Mouse (Mus musculus) NIH3T3 (cell line): ENCODE measurements at regions not wholly inside any gene's neighbourhood (a gene's known extent, or its start where the extent isn't known, plus 50 kb on each side); places are given as distances from the start of the nearest gene placed in this dataset.

Source experiments
- DNase-seq: peaks from one replicate; pipeline ENCODE4 v3.0.0-alpha.2; 2012; ENCODE audit warnings: low read depth

DNA sequence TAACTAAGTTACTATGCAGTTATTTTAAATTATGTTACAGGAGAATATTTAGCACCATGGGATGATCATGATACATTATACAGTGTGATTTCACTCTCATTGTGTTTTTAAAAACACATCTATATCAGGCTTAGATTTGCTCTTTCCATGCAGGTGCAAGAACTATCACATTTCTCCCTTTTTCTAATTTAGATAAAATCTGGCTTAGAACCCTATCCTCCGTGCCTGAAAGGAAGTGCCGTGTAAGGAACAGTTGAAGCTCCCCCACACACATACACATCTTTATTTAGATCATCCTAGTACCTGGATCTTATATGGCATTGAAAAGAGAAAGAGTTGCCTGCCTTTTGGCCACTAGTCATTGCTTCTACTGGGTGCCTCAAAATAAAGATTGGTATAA lies 925.0 kb upstream of the Gm7489 start:
- no peak for DNase-seq

DNA sequence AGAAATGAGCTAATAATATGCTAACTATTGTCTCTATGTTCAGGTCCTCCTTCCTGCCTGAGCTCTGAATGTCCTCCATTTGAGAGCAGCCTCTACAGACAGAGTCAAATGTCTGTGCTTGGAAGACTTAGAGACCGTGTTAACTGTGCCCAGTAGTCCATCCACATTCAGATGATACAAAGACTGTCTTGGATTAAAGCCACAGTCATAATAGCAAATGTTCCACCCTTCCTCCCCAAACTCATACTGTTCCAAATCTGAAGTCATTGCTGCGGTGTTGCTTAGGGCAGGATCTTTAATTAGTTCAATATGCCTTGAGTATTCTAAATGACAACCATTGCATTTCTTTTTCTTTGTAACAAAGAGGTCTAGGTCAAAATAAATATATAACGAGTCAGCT lies 923.2 kb upstream of the Gm7489 start:
- DNase-seq, result peak; percentile 6

DNA sequence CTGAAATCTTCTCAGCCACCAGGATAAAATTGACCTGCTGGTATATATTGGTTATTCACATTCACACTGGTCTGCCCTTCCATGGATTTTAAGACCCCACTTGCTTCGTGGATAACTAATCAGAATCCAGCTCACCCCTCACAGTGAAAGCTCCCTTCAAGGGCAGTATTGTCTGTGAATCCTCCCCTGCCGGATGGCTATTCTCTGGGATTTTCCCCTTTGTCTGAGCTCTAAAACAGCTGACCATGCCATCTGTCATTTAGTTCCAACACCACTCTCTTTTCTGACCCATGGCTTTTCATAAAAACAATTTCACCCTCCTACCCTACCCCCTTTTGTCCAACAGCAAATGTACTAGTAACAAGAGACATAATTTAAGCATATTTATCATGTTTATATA lies 920.8 kb upstream of the Gm7489 start:
- no peak for DNase-seq

DNA sequence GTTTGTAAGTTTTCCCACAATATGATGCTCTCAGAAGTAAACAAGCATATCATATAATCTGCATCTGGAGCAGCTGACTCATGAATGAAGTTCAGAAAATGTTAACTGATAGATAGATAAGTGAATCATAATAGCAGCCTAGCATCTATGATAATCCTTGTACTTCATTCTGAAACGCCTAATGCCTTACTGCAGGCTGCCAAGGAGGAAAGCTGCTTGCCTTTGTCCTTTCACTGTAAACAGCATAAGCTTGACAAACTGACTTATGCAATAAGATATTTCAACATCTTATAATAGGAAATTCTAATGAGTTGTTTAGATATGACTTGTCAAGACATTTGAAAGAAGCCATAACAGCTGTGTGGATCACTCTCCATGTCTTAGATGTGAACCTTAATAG lies 920.3 kb upstream of the Gm7489 start:
- DNase-seq, result no peak

DNA sequence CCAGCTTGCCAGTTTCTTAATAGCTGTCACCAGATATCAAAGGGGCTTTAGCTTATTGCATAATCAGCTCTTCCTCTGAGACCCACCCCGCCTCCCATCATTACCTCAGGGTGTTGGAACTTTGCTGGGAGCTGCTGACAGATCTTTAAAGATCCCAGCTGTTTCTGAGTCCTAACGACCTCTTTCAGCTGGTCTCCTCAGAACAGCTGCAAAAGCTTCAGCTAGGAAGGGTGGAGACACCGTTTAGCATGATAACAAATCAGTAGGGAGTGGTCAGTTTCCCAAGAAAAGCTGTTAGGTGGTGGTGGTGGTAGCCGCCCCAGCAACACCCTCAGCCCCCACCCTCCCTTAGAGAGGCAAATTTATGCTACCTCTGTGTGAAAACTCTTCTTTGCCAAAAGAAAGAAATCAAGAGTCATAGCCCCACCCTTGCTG lies 916.9 kb upstream of the Gm7489 start:
- DNase-seq, result peak; percentile 24

DNA sequence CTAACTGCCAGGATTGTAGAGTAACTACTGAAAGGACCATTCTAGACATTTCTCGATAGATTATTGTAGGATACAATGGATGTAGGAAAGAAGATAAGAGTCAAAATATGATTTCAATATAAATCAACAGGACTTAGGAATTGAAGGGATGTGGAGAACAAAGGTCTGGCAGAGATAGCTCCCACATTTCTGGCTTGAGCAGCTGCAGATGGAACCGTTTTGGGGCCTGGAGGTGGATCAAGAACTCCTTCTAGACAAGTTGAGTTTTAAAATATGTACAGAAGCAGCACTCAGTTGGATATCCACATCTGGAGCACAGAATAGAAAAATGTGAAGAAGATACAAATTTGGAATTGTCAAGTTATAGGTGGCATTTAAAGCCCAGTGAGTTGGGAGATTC lies 901.9 kb upstream of the Gm7489 start:
- DNase-seq, result no peak

DNA sequence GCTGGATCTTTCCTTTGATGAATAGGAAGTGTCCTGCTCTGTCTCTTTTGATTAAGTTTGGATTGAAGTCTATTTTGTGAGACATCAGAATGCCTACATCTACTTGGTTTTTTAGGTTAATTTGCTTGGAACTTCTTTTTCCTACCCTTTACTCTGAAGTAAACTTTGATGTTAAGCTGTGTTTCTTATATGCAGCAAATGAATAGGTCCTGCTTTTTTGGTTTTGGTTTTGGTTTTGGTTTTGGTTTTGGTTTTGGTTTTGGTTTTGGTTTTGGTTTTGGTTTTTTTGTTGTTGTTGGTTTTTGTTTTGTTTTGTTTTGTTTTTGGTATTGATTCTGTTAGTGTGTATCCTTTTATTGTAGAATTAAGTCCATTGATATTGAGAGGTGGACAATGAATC lies 894.1 kb upstream of the Gm7489 start:
- no peak for DNase-seq

DNA sequence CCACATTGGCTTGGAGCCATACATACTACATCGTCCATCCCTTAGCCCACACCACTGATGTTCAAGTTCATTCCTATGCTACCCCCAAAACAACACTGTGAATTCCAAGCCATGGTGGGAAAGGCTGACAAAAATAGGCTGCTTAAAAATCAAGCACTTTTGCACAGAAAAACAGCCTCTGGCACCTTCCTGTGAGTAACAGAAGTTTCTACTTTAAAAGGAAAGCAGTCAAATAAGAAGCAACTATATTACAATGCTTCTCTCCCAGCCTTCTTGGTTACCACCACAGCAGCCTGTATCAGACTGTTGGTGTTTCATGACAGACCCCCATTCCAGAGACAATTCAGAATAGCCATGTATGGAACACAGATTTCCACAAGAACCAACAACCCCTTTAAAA lies 890.4 kb upstream of the Gm7489 start:
- DNase-seq, result no peak

DNA sequence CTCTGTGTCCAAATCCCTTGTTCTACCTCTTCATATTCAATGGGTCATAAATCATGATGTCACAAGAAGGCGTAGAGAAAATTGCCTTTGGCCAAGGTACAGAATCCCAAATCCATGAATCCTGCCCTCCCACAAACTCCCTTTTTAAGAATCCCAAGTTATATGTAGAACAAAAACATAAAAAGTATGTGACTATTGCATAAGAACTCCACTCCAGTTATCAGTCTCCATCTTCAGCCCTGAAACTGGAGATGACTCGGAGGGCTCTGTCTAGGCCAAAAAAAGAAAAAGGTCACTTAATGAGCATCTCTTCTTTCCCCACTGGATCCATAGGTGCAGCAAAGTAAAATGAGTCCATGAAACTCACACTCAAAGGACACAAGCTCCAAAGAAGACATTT lies 885.5 kb upstream of the Gm7489 start:
- peak; percentile 48 for DNase-seq

DNA sequence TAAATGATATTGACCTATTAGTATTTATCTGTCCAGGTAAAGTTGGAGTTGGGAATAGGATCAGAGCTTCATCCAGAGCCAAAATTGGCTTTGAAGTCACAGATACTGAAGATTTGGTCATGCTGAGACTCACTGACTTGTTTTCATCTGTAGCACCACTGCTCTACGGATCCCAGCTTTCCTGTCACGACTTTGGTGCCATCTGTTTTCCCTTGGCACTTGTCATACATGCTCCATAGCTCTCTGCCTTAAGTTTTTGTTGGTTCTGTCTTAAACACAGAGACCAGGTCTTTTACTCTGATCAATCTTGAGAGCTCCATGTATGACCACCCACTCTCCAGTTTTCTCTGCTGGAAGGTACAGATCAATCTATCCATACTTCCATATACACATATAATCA lies 884.9 kb upstream of the Gm7489 start:
- DNase-seq, result no peak

DNA sequence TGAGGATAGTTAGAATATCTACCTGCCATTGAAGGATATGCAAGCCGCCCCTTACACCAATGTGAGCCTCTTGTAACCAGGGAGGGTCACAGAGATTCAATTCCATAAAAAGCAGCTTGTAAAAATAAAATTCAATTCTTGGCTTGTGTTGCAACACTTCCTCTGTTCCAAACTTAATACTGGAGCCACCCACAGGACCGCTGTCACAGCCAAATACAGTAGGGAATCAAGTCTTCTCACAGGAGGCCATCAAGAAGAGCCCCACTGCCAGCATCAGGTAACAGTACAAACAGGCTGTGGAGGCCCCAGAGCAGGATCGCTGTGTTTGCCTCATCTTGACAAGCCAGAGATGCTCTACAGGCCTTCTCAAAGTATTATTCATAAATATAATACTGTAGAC lies 883.3 kb upstream of the Gm7489 start:
- DNase-seq, result no peak

DNA sequence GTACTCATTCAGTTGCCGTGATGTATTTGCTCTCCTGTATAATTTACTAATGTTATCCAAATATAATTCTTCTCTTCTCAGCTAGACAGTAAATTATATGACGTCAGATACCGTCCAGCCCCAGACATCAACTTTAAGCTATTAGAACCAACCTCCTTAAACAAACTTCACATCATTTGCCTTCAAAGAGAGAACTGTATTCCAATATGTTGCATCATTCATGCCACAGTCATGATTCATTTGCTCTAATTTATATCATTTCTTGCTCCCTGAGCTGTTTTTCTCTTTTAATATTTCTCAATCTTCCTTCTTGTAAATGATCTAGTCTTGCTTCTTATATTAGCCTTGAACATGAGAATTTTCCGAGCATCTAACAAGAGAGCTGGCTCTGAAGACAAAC lies 882.7 kb upstream of the Gm7489 start:
- DNase-seq, result peak; percentile 66

DNA sequence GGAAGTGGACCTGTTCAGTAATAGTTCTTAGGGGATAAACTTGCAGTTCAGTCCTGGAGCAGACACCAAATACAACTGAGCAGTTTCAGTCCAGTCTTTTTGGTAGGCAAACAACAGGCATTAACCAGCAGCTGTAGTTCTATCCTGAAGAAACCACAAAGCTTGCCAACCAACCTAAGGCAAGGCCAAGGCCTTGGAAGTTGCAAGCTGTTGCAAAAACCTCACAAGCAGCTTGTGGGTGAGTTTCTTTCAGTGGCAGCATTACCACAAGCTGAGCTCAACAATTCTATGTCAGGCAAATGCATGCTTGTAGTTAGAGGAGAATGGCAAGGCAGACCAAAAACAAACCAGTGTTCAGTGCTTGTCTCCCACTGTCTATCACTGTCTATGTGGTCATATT lies 880.6 kb upstream of the Gm7489 start:
- DNase-seq, result no peak

DNA sequence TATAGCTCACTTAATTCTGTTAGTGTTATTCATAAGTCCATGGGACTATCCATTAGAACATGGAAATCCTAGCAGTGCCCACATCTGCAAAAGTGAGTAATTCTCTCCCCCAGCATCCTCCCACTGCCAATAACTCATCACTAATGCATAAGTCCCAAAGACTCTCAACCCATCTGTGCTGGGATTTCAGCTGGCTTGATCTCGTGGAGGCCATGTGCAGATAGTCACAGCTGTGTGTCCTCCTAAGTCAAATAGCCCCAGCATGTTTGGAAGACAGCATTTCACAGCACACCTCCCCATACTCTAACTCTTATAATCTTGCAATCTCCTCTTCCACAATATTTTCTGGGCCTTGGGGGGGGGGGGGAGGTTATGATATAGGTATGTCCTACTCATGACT lies 877.9 kb upstream of the Gm7489 start:
- no peak for DNase-seq

DNA sequence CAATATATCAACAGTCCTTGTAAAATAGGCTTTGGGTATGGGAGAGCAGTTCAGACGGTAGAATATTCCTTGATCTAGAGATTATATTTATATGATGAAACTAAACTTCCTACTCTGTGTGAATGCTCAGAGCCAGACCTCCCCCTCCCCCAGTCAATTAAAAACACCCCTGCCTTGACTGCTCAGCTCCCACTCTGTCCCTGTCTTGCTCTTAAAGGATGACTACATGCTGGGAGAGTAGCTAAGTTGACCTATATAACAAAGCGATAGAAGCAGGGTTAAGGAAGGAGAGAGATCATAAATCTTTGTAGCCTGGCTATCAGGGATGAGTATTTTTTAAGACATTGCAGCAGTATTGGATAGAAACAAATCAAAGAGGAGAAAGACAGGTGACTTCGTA lies 875.4 kb upstream of the Gm7489 start:
- no peak for DNase-seq
